Mouse (Mus musculus) lung, postnatal 36 days (tissue): ENCODE measurements around the gene Olfr313.
"Not testable (repeated sequence)": the region's sequence is repeated elsewhere in the genome, so short reads cannot be mapped to it uniquely, and the experiment has no call there.

Experiments
- DNase-seq: peaks from one replicate; pipeline ENCODE4 v3.0.0; 2022; ENCODE audit warnings: mixed read lengths

Olfr313 gene

GRCm38 (mm10) chr11:58814700-58815099 lies at the start of gene Olfr313:
Gene Olfr313, plus strand, starts transcription at chr11:58815000.
- not testable (repeated sequence) for DNase-seq

- no peak for DNase-seq
Observed at GRCm38 (mm10) chr11:58772888-58773287, 41.9 kb upstream of the Olfr313 start, which contains the start of gene Olfr315. Gene Olfr315, plus strand, starts transcription at chr11:58773188.

- DNase-seq, result no peak
Observed at GRCm38 (mm10) chr11:58782480-58783089, 32.2 kb upstream of the Olfr313 start, which contains the start of gene Olfr314. Gene Olfr314, plus strand, starts transcription at chr11:58782952.

GRCm38 (mm10) chr11:58784182-58784581 lies 30.6 kb upstream of the Olfr313 start:
- no peak for DNase-seq

GRCm38 (mm10) chr11:58787651-58788050 lies 27.1 kb upstream of the Olfr313 start:
- DNase-seq, result no peak

- no peak for DNase-seq
Observed at GRCm38 (mm10) chr11:58788346-58788745, 26.5 kb upstream of the Olfr313 start.

GRCm38 (mm10) chr11:58789532-58789931 lies 25.3 kb upstream of the Olfr313 start:
- peak; percentile 11 for DNase-seq

GRCm38 (mm10) chr11:58790053-58790452 lies 24.7 kb upstream of the Olfr313 start:
- no peak for DNase-seq

- DNase-seq, result no peak
Observed at GRCm38 (mm10) chr11:58790646-58791045, 24.2 kb upstream of the Olfr313 start.

GRCm38 (mm10) chr11:58795856-58796255 lies 18.9 kb upstream of the Olfr313 start:
- DNase-seq, result no peak

- no peak for DNase-seq
Observed at GRCm38 (mm10) chr11:58796850-58797249, 17.9 kb upstream of the Olfr313 start.

GRCm38 (mm10) chr11:58799747-58800146 lies 15.1 kb upstream of the Olfr313 start:
- DNase-seq, result no peak

- DNase-seq, result no peak
Observed at GRCm38 (mm10) chr11:58801558-58802228, 13.1 kb upstream of the Olfr313 start, which contains the start of gene Fam183b. Gene Fam183b, minus strand, starts transcription at chr11:58801960.

GRCm38 (mm10) chr11:58803871-58804270 lies 10.9 kb upstream of the Olfr313 start:
- DNase-seq, result no peak

- no peak for DNase-seq
Observed at GRCm38 (mm10) chr11:58804393-58804792, 10.4 kb upstream of the Olfr313 start.

- DNase-seq, result no peak
Observed at GRCm38 (mm10) chr11:58812001-58812400, 2.8 kb upstream of the Olfr313 start.

GRCm38 (mm10) chr11:58815676-58816075 lies 876 bp downstream of the Olfr313 start:
- DNase-seq, result no peak

- DNase-seq, result not testable (repeated sequence)
Observed at GRCm38 (mm10) chr11:58828937-58829336, 14.1 kb downstream of the Olfr313 start, which contains the start of gene Olfr312. Gene Olfr312, plus strand, starts transcription at chr11:58829237.

- no peak for DNase-seq
Observed at GRCm38 (mm10) chr11:58829764-58830163, 15.0 kb downstream of the Olfr313 start.

GRCm38 (mm10) chr11:58832541-58832940 lies 17.7 kb downstream of the Olfr313 start:
- not testable (repeated sequence) for DNase-seq

GRCm38 (mm10) chr11:58838951-58839350 lies 24.2 kb downstream of the Olfr313 start, which contains the start of gene Olfr311:
Gene Olfr311, plus strand, starts transcription at chr11:58839251.
- not testable (repeated sequence) for DNase-seq

GRCm38 (mm10) chr11:58846919-58847461 lies 32.2 kb downstream of the Olfr313 start, which contains the start of gene Gm12258:
Gene Gm12258, plus strand, starts transcription at chr11:58847158.
- peak; percentile 98 for DNase-seq

- DNase-seq, result no peak
Observed at GRCm38 (mm10) chr11:58847636-58848035, 32.8 kb downstream of the Olfr313 start.

GRCm38 (mm10) chr11:58849731-58850130 lies 34.9 kb downstream of the Olfr313 start:
- no peak for DNase-seq
